Mouse (Mus musculus): ENCODE measurements around the gene Ubr7.

The Ubr7 gene

GRCm38 (mm10) chr12:102743036-102743588 lies 14.7 kb upstream of the Ubr7 start:
- no peak for DNase-seq (ENCODE audit: low read depth)

GRCm38 (mm10) chr12:102743589-102744574 lies 13.9 kb upstream of the Ubr7 start, which contains the start of the genes Moap1 and Tmem251:
Gene Moap1, minus strand, starts transcription at chr12:102743661.
Gene Tmem251, plus strand, starts transcription at chr12:102743762.
- DNase-seq (ENCODE audit: low read depth): no peak

GRCm38 (mm10) chr12:102744839-102745238 lies 12.9 kb upstream of the Ubr7 start:
- no peak for DNase-seq (ENCODE audit: low read depth)

- DNase-seq (ENCODE audit: low read depth): no peak
Observed at GRCm38 (mm10) chr12:102748256-102748655, 9.5 kb upstream of the Ubr7 start.

- no peak for DNase-seq (ENCODE audit: low read depth)
Observed at GRCm38 (mm10) chr12:102756304-102756703, 1.5 kb upstream of the Ubr7 start.

GRCm38 (mm10) chr12:102757055-102757688 lies 595 bp upstream of the Ubr7 start:
- no peak for DNase-seq (ENCODE audit: low read depth)

GRCm38 (mm10) chr12:102758403-102758756 lies 613 bp downstream of the Ubr7 start, which contains the start of gene Gm20604:
Gene Gm20604, minus strand, starts transcription at chr12:102758672.
- DNase-seq (ENCODE audit: low read depth): no peak

- no peak for DNase-seq (ENCODE audit: low read depth)
Observed at GRCm38 (mm10) chr12:102758936-102759335, 1.2 kb downstream of the Ubr7 start.

GRCm38 (mm10) chr12:102761668-102762067 lies 3.9 kb downstream of the Ubr7 start:
- DNase-seq (ENCODE audit: low read depth): no peak

- DNase-seq (ENCODE audit: low read depth): no peak
Observed at GRCm38 (mm10) chr12:102763696-102764095, 5.9 kb downstream of the Ubr7 start.

GRCm38 (mm10) chr12:102769000-102769399 lies 11.2 kb downstream of the Ubr7 start:
- DNase-seq (ENCODE audit: low read depth): no peak

- DNase-seq (ENCODE audit: low read depth): no peak
Observed at GRCm38 (mm10) chr12:102771601-102772000, 13.8 kb downstream of the Ubr7 start.

- no peak for DNase-seq (ENCODE audit: low read depth)
Observed at GRCm38 (mm10) chr12:102772676-102773075, 14.9 kb downstream of the Ubr7 start.

GRCm38 (mm10) chr12:102776035-102776434 lies 18.3 kb downstream of the Ubr7 start:
- DNase-seq (ENCODE audit: low read depth): no peak

- no peak for DNase-seq (ENCODE audit: low read depth)
Observed at GRCm38 (mm10) chr12:102778151-102778550, 20.4 kb downstream of the Ubr7 start.

GRCm38 (mm10) chr12:102779452-102779851 lies 21.7 kb downstream of the Ubr7 start:
- no peak for DNase-seq (ENCODE audit: low read depth)

- no peak for DNase-seq (ENCODE audit: low read depth)
Observed at GRCm38 (mm10) chr12:102782841-102783240, 25.1 kb downstream of the Ubr7 start.

GRCm38 (mm10) chr12:102784899-102785592 lies 27.3 kb downstream of the Ubr7 start:
- no peak for DNase-seq (ENCODE audit: low read depth)

GRCm38 (mm10) chr12:102785593-102785985 lies 27.8 kb downstream of the Ubr7 start:
- DNase-seq (ENCODE audit: low read depth): no peak

- no peak for DNase-seq (ENCODE audit: low read depth)
Observed at GRCm38 (mm10) chr12:102787927-102788326, 30.2 kb downstream of the Ubr7 start.

GRCm38 (mm10) chr12:102799528-102799927 lies 41.8 kb downstream of the Ubr7 start:
- DNase-seq (ENCODE audit: low read depth): no peak

GRCm38 (mm10) chr12:102814858-102815257 lies 57.1 kb downstream of the Ubr7 start:
- no peak for DNase-seq (ENCODE audit: low read depth)

Measured in fibroblast of lung, adult 2 months (primary cell).